Comparison of ENCODE assay signal across 11 mouse cellular contexts in genomic region chr2:60042699-60043098, GRCm38 (mm10).
A peak's percentile ranks its signal among the peaks of the same experiment; 100 is the strongest.
DNase-seq lines count a peak whose midpoint lies in the region; ATAC-seq lines count a peak whose summit lies in the region.
"Had no signal": no experiment of that assay in that cellular context is flagged by ENCODE, and none has a peak within 500 bp of the region (broad histone marks: within the 10 kb centered on the region; RNA-seq: fewer than 3 reads in every experiment).

No protein-coding gene starts in this region.

- no peaks in the 10 kb centered on the region for H3K27me3 ChIP-seq in heart, embryonic 16.5 days (ENCODE audit: control insufficient read depth, insufficient read depth, low read length)
- H3K27me3 ChIP-seq in kidney, embryonic 14.5 days (ENCODE audit: control insufficient read depth, insufficient read depth, low read length) = no peaks in the 10 kb centered on the region
- no peaks in the 10 kb centered on the region for H3K27me3 ChIP-seq in neural tube, embryonic 14.5 days (ENCODE audit: control insufficient read depth, insufficient read depth, low read length)
- H3K27me3 ChIP-seq: liver, embryonic 13.5 days; megakaryocyte, embryonic 14.5 days had no signal

- H3K4me2 ChIP-seq in heart, embryonic 16.5 days (ENCODE audit: low read depth, low read length) = no peak overlapping the region
- no peak overlapping the region for H3K4me2 ChIP-seq in kidney, embryonic 14.5 days (replicated peaks; ENCODE audit: low read depth, low read length)
- no peak overlapping the region for H3K4me2 ChIP-seq in neural tube, embryonic 14.5 days (ENCODE audit: low read depth, low read length)
- H3K4me2 ChIP-seq: heart, embryonic 11.5 days; liver, embryonic 13.5 days had no signal

- H3K36me3 ChIP-seq in heart, embryonic 16.5 days (ENCODE audit: control insufficient read depth, insufficient read depth) = 0 out of 2 replicates have a peak, but pooled peaks cover 3% of the 10 kb centered on the region
- no peaks in the 10 kb centered on the region for H3K36me3 ChIP-seq in kidney, embryonic 14.5 days (ENCODE audit: control insufficient read depth, insufficient read depth, low read length)
- no peaks in the 10 kb centered on the region for H3K36me3 ChIP-seq in neural tube, embryonic 14.5 days (ENCODE audit: control insufficient read depth, insufficient read depth, low read length)
- H3K36me3 ChIP-seq: liver, embryonic 13.5 days had no signal

- WGBS in heart, embryonic 16.5 days = 69% methylated on average over 12 of the region's 12 CpGs
- 64% methylated on average over 12 of the region's 12 CpGs for WGBS in kidney, embryonic 14.5 days
- WGBS in neural tube, embryonic 14.5 days = 47% methylated on average over 12 of the region's 12 CpGs

- no peak overlapping the region for H3K4me3 ChIP-seq in heart, embryonic 16.5 days (ENCODE audit: low read length)
- H3K4me3 ChIP-seq in kidney, embryonic 14.5 days (ENCODE audit: low read length) = no peak overlapping the region
- no peak overlapping the region for H3K4me3 ChIP-seq in neural tube, embryonic 14.5 days (ENCODE audit: low read depth, low read length)
- H3K4me3 ChIP-seq: liver, embryonic 13.5 days; megakaryocyte, embryonic 14.5 days had no signal

- H3K9me3 ChIP-seq in heart, embryonic 16.5 days (replicated peaks; ENCODE audit: control insufficient read depth, low read length) = 0 out of 2 replicates have a peak, but pooled peaks cover 3% of the 10 kb centered on the region
- no peaks in the 10 kb centered on the region for H3K9me3 ChIP-seq in kidney, embryonic 14.5 days (ENCODE audit: control insufficient read depth, low read length)
- H3K9me3 ChIP-seq in neural tube, embryonic 14.5 days (ENCODE audit: control insufficient read depth, low read length) = no peaks in the 10 kb centered on the region
- H3K9me3 ChIP-seq: liver, embryonic 13.5 days; megakaryocyte, embryonic 14.5 days had no signal

- no peak for ATAC-seq in heart, embryonic 16.5 days (replicated peaks; ENCODE audit: extremely low read depth, insufficient read depth, low FRiP score)
- peak; percentile 39; the same call in 1 of the 2 replicates for ATAC-seq in kidney, embryonic 14.5 days (ENCODE audit: low FRiP score, low TSS enrichment)
- peak; percentile 78 for ATAC-seq in neural tube, embryonic 14.5 days (ENCODE audit: low read depth)

- DNase-seq in heart, adult 8-10 months (ENCODE audit: low spot score) = no peak
- peak; percentile 28 to 36 for DNase-seq in cerebellum, postnatal 10 days
- no peak for DNase-seq in T-cell, adult 2 months (ENCODE audit: low spot score)
- no peak for DNase-seq in lung, postnatal 10 days
- DNase-seq in testis, postnatal 14 days (ENCODE audit: low spot score) = no peak
- DNase-seq: liver, embryonic 13.5 days had no signal

- H3K27ac ChIP-seq in heart, embryonic 16.5 days (ENCODE audit: low read length) = no peak overlapping the region
- H3K27ac ChIP-seq in kidney, embryonic 14.5 days (ENCODE audit: low read depth, low read length) = no peak overlapping the region
- peak overlapping the region; percentile 75 for H3K27ac ChIP-seq in neural tube, embryonic 14.5 days (ENCODE audit: low read depth, low read length)
- H3K27ac ChIP-seq: liver, embryonic 13.5 days had no signal

- peaks cover 6% of the 10 kb centered on the region for H3K4me1 ChIP-seq in heart, embryonic 16.5 days (ENCODE audit: control insufficient read depth, insufficient read depth, low read length)
- H3K4me1 ChIP-seq in kidney, embryonic 14.5 days (ENCODE audit: control insufficient read depth, insufficient read depth, low read length) = no peaks in the 10 kb centered on the region
- peaks cover 5% of the 10 kb centered on the region; the same call in 1 of the 2 replicates for H3K4me1 ChIP-seq in neural tube, embryonic 14.5 days (ENCODE audit: control insufficient read depth, insufficient read depth, low read length)

- 0 out of 2 replicates have a peak overlapping the region, but pooled peaks have one; percentile 30 for H3K9ac ChIP-seq in heart, embryonic 16.5 days (ENCODE audit: low read length)
- H3K9ac ChIP-seq in kidney, embryonic 14.5 days (ENCODE audit: low read depth, low read length) = no peak overlapping the region
- 0 out of 2 replicates have a peak overlapping the region, but pooled peaks have one; percentile 22 for H3K9ac ChIP-seq in neural tube, embryonic 14.5 days (replicated peaks; ENCODE audit: low read depth, low read length)
- H3K9ac ChIP-seq: liver, embryonic 13.5 days had no signal

Comparison
In these comparisons a context has a peak if more than half of its experiments do, and no peak if none do; other contexts are left out.
1. DNase-seq: peak in cerebellum, postnatal 10 days (2 of 2); none in heart, adult 8-10 months (single experiment), T-cell, adult 2 months (single experiment), lung, postnatal 10 days (single experiment) and testis, postnatal 14 days (single experiment).